Mouse (Mus musculus): ENCODE measurements around the gene Hsd17b2.
A peak's percentile ranks its signal among the peaks of the same experiment; 100 is the strongest.
"Not testable (repeated sequence)": the region's sequence is repeated elsewhere in the genome, so short reads cannot be mapped to it uniquely, and the experiment has no call there.

Hsd17b2 gene

GRCm38 (mm10) chr8:117715896-117716295 lies 14.2 kb downstream of the Hsd17b2 start:
- no peak for DNase-seq (ENCODE audit: low spot score)

- DNase-seq (ENCODE audit: low spot score) = no peak
These were observed 16.6 kb downstream of the Hsd17b2 start for GRCm38 (mm10) chr8:117718152-117718860.

- no peak for DNase-seq (ENCODE audit: low spot score)
These were observed 24.8 kb downstream of the Hsd17b2 start for GRCm38 (mm10) chr8:117726467-117726866.

GRCm38 (mm10) chr8:117727561-117727960 lies 25.9 kb downstream of the Hsd17b2 start:
- DNase-seq (ENCODE audit: low spot score) = peak; percentile 23

GRCm38 (mm10) chr8:117728234-117728633 lies 26.5 kb downstream of the Hsd17b2 start:
- DNase-seq (ENCODE audit: low spot score) = no peak

- peak; percentile 22 for DNase-seq (ENCODE audit: low spot score)
These were observed 29.3 kb downstream of the Hsd17b2 start for GRCm38 (mm10) chr8:117730980-117731379.

- no peak for DNase-seq (ENCODE audit: low spot score)
These were observed 35.0 kb downstream of the Hsd17b2 start for GRCm38 (mm10) chr8:117736657-117737175.

GRCm38 (mm10) chr8:117738206-117738605 lies 36.5 kb downstream of the Hsd17b2 start:
- not testable (repeated sequence) for DNase-seq (ENCODE audit: low spot score)

GRCm38 (mm10) chr8:117740387-117740998 lies 38.8 kb downstream of the Hsd17b2 start:
- no peak for DNase-seq (ENCODE audit: low spot score)

- DNase-seq (ENCODE audit: low spot score) = no peak
These were observed 40.8 kb downstream of the Hsd17b2 start for GRCm38 (mm10) chr8:117742431-117743012.

GRCm38 (mm10) chr8:117746651-117747050 lies 44.9 kb downstream of the Hsd17b2 start:
- DNase-seq (ENCODE audit: low spot score) = no peak

- no peak for DNase-seq (ENCODE audit: low spot score)
These were observed 45.7 kb downstream of the Hsd17b2 start for GRCm38 (mm10) chr8:117747428-117747827.

GRCm38 (mm10) chr8:117747886-117748730 lies 46.4 kb downstream of the Hsd17b2 start:
- DNase-seq (ENCODE audit: low spot score) = no peak

GRCm38 (mm10) chr8:117749436-117749835 lies 47.7 kb downstream of the Hsd17b2 start:
- DNase-seq (ENCODE audit: low spot score) = no peak

- DNase-seq (ENCODE audit: low spot score) = no peak
These were observed 56.2 kb downstream of the Hsd17b2 start for GRCm38 (mm10) chr8:117757900-117758299.

- no peak for DNase-seq (ENCODE audit: low spot score)
These were observed 61.1 kb downstream of the Hsd17b2 start for GRCm38 (mm10) chr8:117762776-117763175.

GRCm38 (mm10) chr8:117764625-117765024 lies 62.9 kb downstream of the Hsd17b2 start:
- DNase-seq (ENCODE audit: low spot score) = no peak

- DNase-seq (ENCODE audit: low spot score) = no peak
These were observed 64.2 kb downstream of the Hsd17b2 start for GRCm38 (mm10) chr8:117765947-117766346.

- DNase-seq (ENCODE audit: low spot score) = no peak
These were observed 67.3 kb downstream of the Hsd17b2 start for GRCm38 (mm10) chr8:117768971-117769370.

- no peak for DNase-seq (ENCODE audit: low spot score)
These were observed 69.6 kb downstream of the Hsd17b2 start for GRCm38 (mm10) chr8:117771115-117771836.

- peak; percentile 70 for DNase-seq (ENCODE audit: low spot score)
These were observed 70.4 kb downstream of the Hsd17b2 start for GRCm38 (mm10) chr8:117772126-117772525.
